In genomic region chr7:44351881-44352749, GRCm38 (mm10) we compare ENCODE assay signal across 9 mouse cellular contexts. TPM values are rescaled to one million over a fixed set of nuclear protein-coding genes. Genes with fewer than 3 reads are reported as not detected.
DNase-seq lines count a peak whose midpoint lies in the region; ATAC-seq lines count a peak whose summit lies in the region.
"Had no signal": no experiment of that assay in that cellular context is flagged by ENCODE, and none has a peak within 500 bp of the region (broad histone marks: within the 10 kb centered on the region; RNA-seq: fewer than 3 reads in every experiment).

No protein-coding gene starts in this region.

- peaks cover 79% of the 10 kb centered on the region for H3K27me3 ChIP-seq in heart, embryonic 11.5 days (ENCODE audit: control insufficient read depth, insufficient read depth, low read length)
- H3K27me3 ChIP-seq in intestine, embryonic 15.5 days (replicated peaks), result peaks cover 68% of the 10 kb centered on the region
- peaks cover 65% of the 10 kb centered on the region for H3K27me3 ChIP-seq in stomach, embryonic 15.5 days (replicated peaks)

- H3K4me1 ChIP-seq in heart, embryonic 11.5 days (ENCODE audit: control insufficient read depth, insufficient read depth, low read length), result peaks cover 18% of the 10 kb centered on the region
- peaks cover 30% of the 10 kb centered on the region for H3K4me1 ChIP-seq in intestine, embryonic 15.5 days (replicated peaks)
- H3K4me1 ChIP-seq in stomach, embryonic 15.5 days, result peaks cover 35% of the 10 kb centered on the region

- no peaks in the 10 kb centered on the region for H3K36me3 ChIP-seq in heart, embryonic 11.5 days (ENCODE audit: control insufficient read depth, insufficient read depth, low read length)
- no peaks in the 10 kb centered on the region for H3K36me3 ChIP-seq in intestine, embryonic 15.5 days
- no peaks in the 10 kb centered on the region for H3K36me3 ChIP-seq in stomach, embryonic 15.5 days

- peak overlapping the region; percentile 22; the same call in 1 of the 2 replicates for H3K4me3 ChIP-seq in heart, embryonic 11.5 days (ENCODE audit: low read depth, low read length)
- H3K4me3 ChIP-seq in intestine, embryonic 15.5 days (replicated peaks), result no peak overlapping the region
- H3K4me3 ChIP-seq in stomach, embryonic 15.5 days (replicated peaks), result 0 out of 2 replicates have a peak overlapping the region, but pooled peaks have one; percentile 3
- H3K4me3 ChIP-seq: megakaryocyte, embryonic 14.5 days had no signal

- 5% methylated on average over 71 of the region's 71 CpGs for WGBS in heart, embryonic 11.5 days (ENCODE audit: insufficient replicate concordance)
- WGBS in intestine, embryonic 15.5 days, result 3% methylated on average over 69 of the region's 71 CpGs
- WGBS in stomach, embryonic 15.5 days, result 5% methylated on average over 71 of the region's 71 CpGs

- no peak overlapping the region for H3K27ac ChIP-seq in heart, embryonic 11.5 days (ENCODE audit: low read depth, low read length)
- no peak overlapping the region for H3K27ac ChIP-seq in intestine, embryonic 15.5 days
- H3K27ac ChIP-seq in stomach, embryonic 15.5 days, result no peak overlapping the region

- intact Hi-C loops in heart, postnatal 36 days (cut with DNase I), result loop anchor here (1.0 to 10.0 kb wide), 2 partner anchors 47 to 90 kb away; partner anchors contain the start of gene Clec11a

- no peak overlapping the region for H3K9ac ChIP-seq in heart, embryonic 11.5 days (ENCODE audit: low read depth, low read length)
- H3K9ac ChIP-seq in intestine, embryonic 15.5 days, result no peak overlapping the region
- H3K9ac ChIP-seq in stomach, embryonic 15.5 days, result no peak overlapping the region

- H3K9me3 ChIP-seq in heart, embryonic 11.5 days (replicated peaks; ENCODE audit: control insufficient read depth, low read length), result no peaks in the 10 kb centered on the region
- H3K9me3 ChIP-seq in intestine, embryonic 15.5 days, result no peaks in the 10 kb centered on the region
- H3K9me3 ChIP-seq in stomach, embryonic 15.5 days, result no peaks in the 10 kb centered on the region
- H3K9me3 ChIP-seq: megakaryocyte, embryonic 14.5 days had no signal

- H3K4me2 ChIP-seq in heart, embryonic 11.5 days, result peak overlapping the region; percentile 53; the same call in 1 of the 2 replicates
- peak overlapping the region; percentile 31; the same call in 1 of the 2 replicates for H3K4me2 ChIP-seq in intestine, embryonic 15.5 days (replicated peaks)
- H3K4me2 ChIP-seq in stomach, embryonic 15.5 days, result peak overlapping the region; percentile 27; the same call in 1 of the 2 replicates

- DNase-seq in heart, postnatal 36 days, result no peak
- peak; percentile 39 for DNase-seq in right cerebral cortex, postnatal 25 days
- no peak for DNase-seq in right cerebral cortex, postnatal 36 days (ENCODE audit: low spot score in 2 of 2)
- no peak for DNase-seq in ovary, postnatal 14 days (ENCODE audit: low spot score)
- DNase-seq in spleen, postnatal 4 days (ENCODE audit: low spot score in 2 of 2), result no peak

- ATAC-seq in heart, embryonic 11.5 days (replicated peaks; ENCODE audit: insufficient number of reproducible peaks, low FRiP score, low TSS enrichment), result no peak
- ATAC-seq in intestine, embryonic 15.5 days, result peak; percentile 11; the same call in 1 of the 2 replicates
- ATAC-seq in stomach, embryonic 15.5 days (ENCODE audit: insufficient read depth, low FRiP score, low read depth), result no peak

RNA-seq across cellular contexts. Expression of gene Syt3, which starts 31.8 kb away (rescaled TPM):
- 0.32 and 0.59 TPM in 2 replicates for polyA plus RNA-seq in heart, embryonic 11.5 days (2014; fragmentation: Nextera tagmentation; extraction: Ambion mirVana)
- 1 to 10 TPM; 1.7 to 3.4 TPM for total RNA-seq in heart, postnatal 36 days (2021)
- polyA plus RNA-seq in intestine, embryonic 15.5 days (2015; fragmentation: Nextera tagmentation; extraction: Ambion mirVana), result 0.90 and 1.9 TPM in 2 replicates
- polyA plus RNA-seq in stomach, embryonic 15.5 days (2015; fragmentation: Nextera tagmentation; extraction: Ambion mirVana), result 1.6 and 1.7 TPM in 2 replicates

RNA-seq across cellular contexts. Expression of gene 1700008O03Rik, which starts 33.5 kb away (rescaled TPM):
- polyA plus RNA-seq in heart, embryonic 11.5 days (2014; fragmentation: Nextera tagmentation; extraction: Ambion mirVana), result 0.65 and 1.0 TPM in 2 replicates
- total RNA-seq in heart, postnatal 36 days (2021), result under 1 TPM in 1 of 2 experiments, not detected in 1; 0.68 TPM
- polyA plus RNA-seq in intestine, embryonic 15.5 days (2015; fragmentation: Nextera tagmentation; extraction: Ambion mirVana), result 0.48 and 0.99 TPM in 2 replicates
- polyA plus RNA-seq in stomach, embryonic 15.5 days (2015; fragmentation: Nextera tagmentation; extraction: Ambion mirVana), result 0.80 and 1.2 TPM in 2 replicates

RNA-seq across cellular contexts. Expression of gene Shank1, which starts 42.1 kb away (rescaled TPM):
- polyA plus RNA-seq in heart, embryonic 11.5 days (2014; fragmentation: Nextera tagmentation; extraction: Ambion mirVana), result 1.1 and 1.3 TPM in 2 replicates
- total RNA-seq in heart, postnatal 36 days (2021), result 1 to 10 TPM in 1 of 2 experiments, under 1 TPM in 1; 1.00 to 1.5 TPM
- polyA plus RNA-seq in intestine, embryonic 15.5 days (2015; fragmentation: Nextera tagmentation; extraction: Ambion mirVana), result 1.7 and 1.9 TPM in 2 replicates
- polyA plus RNA-seq in stomach, embryonic 15.5 days (2015; fragmentation: Nextera tagmentation; extraction: Ambion mirVana), result 2.2 TPM in 2 replicates

RNA-seq across cellular contexts. Expression of gene Clec11a, which starts 45.4 kb away (rescaled TPM):
- polyA plus RNA-seq in heart, embryonic 11.5 days (2014; fragmentation: Nextera tagmentation; extraction: Ambion mirVana), result 0.65 and 0.84 TPM in 2 replicates
- under 1 TPM; 0.75 to 0.84 TPM for total RNA-seq in heart, postnatal 36 days (2021)
- 7.2 and 8.0 TPM in 2 replicates for polyA plus RNA-seq in intestine, embryonic 15.5 days (2015; fragmentation: Nextera tagmentation; extraction: Ambion mirVana)
- polyA plus RNA-seq in stomach, embryonic 15.5 days (2015; fragmentation: Nextera tagmentation; extraction: Ambion mirVana), result 5.1 and 6.9 TPM in 2 replicates
